Mouse (Mus musculus): ENCODE measurements at regions not wholly inside any gene's neighbourhood (a gene's known extent, or its start where the extent isn't known, plus 50 kb on each side); places are given as distances from the start of the nearest gene placed in this dataset.

- no peak overlapping the region for H3K27ac ChIP-seq (ENCODE audit: insufficient read depth, low read depth, low read length, poor library complexity, severe bottlenecking)
- TF ChIP-seq CHD2 (IDR thresholded peaks at IDR 0.05; ENCODE audit: low read depth, low read length) (no peak), MAFK (IDR thresholded peaks at IDR 0.05; ENCODE audit: insufficient read depth, low read depth, low read length) (no peak), ZC3H11A (IDR thresholded peaks at IDR 0.05; ENCODE audit: borderline replicate concordance, low read depth, low read length) (no peak), ZNF384 (IDR thresholded peaks at IDR 0.05; ENCODE audit: low read depth, low read length) (no peak), HCFC1 (IDR thresholded peaks at IDR 0.05; ENCODE audit: borderline replicate concordance, insufficient read depth, low read length) (no peak)
- no peak overlapping the region for H3K9ac ChIP-seq (ENCODE audit: insufficient read depth, low read depth, low read length, poor library complexity, severe bottlenecking)
- DNase-seq (ENCODE audit: low read depth, low spot score) = no peak
- no peaks in the 10 kb centered on the region for H3K36me3 ChIP-seq (ENCODE audit: control insufficient read depth, insufficient read depth, low read length, poor library complexity, severe bottlenecking)
- no peak overlapping the region for H3K4me3 ChIP-seq (ENCODE audit: insufficient read depth in 1 of 2, low read depth in 1 of 2, low read length in 2 of 2, poor library complexity in 1 of 2, severe bottlenecking in 1 of 2)
- H3K9me3 ChIP-seq (ENCODE audit: control insufficient read depth, insufficient read depth, low read depth, low read length) = no peaks in the 10 kb centered on the region
- in situ Hi-C loops (cut with MboI; ENCODE audit: low sequenced_read_pairs in 2 of 2, unreplicated experiment in 2 of 2) = no loop called here
- no peaks in the 10 kb centered on the region for H3K4me1 ChIP-seq (ENCODE audit: control insufficient read depth in 2 of 2, insufficient read depth in 2 of 2, low read length in 2 of 2, poor library complexity in 1 of 2)
Measured at GRCm38 (mm10) chr14:82244891-82245290, 2198.5 kb upstream of the Pcdh17 start.
